Mouse (Mus musculus) limb, embryonic 10.5 days (tissue): ENCODE data around the gene Asxl2. TPM values are rescaled to one million over a fixed set of nuclear protein-coding genes. Genes with fewer than 3 reads are reported as not detected.
"Not testable (repeated sequence)": the region's sequence is repeated elsewhere in the genome, so short reads cannot be mapped to it uniquely, and the experiment has no call there.

Source experiments
- DNase-seq: peaks from one replicate; pipeline ENCODE4 v3.0.0-alpha.2; 2017; ENCODE audit warnings: low spot score
- H3K27ac ChIP-seq: fragments of 300-500 bp; sonication (generic); 2 replicates; pipeline ENCODE4 v1.5.1; 2016; ENCODE audit warnings: mild to moderate bottlenecking
- H3K27me3 ChIP-seq: fragments of 300-500 bp; sonication (generic); 2 replicates; pipeline ENCODE4 v1.6.1; 2016; ENCODE audit warnings: low read depth, mild to moderate bottlenecking; ENCODE audit not compliant: poor library complexity, severe bottlenecking
- H3K36me3 ChIP-seq: fragments of 300-500 bp; sonication (generic); 2 replicates; pipeline ENCODE4 v1.6.1; 2016; ENCODE audit warnings: mild to moderate bottlenecking, moderate library complexity
- H3K4me1 ChIP-seq: fragments of 300-500 bp; sonication (generic); 2 replicates; pipeline ENCODE4 v1.6.1; 2016
- H3K4me3 ChIP-seq: fragments of 300-500 bp; sonication (generic); 2 replicates; pipeline ENCODE4 v1.5.1; 2016; ENCODE audit warnings: mild to moderate bottlenecking, moderate library complexity
- H3K9me3 ChIP-seq: fragments of 300-500 bp; sonication (generic); replicated peaks from 2 replicates; pipeline ENCODE4 v1.6.1; 2016; ENCODE audit warnings: mild to moderate bottlenecking
- WGBS: fragments of 180-500 bp; shearing (Covaris S2); methylation state at CpG from one replicate; pipeline ENCODE4 v1.1.7; 2016; 5-methylcytosine and 5-hydroxymethylcytosine counted together
- polyA plus RNA-seq: library from polyadenylated mRNA; unstranded; fragments of >200 nt; fragmentation: Nextera tagmentation; extraction: Ambion mirVana; gene quantifications from 2 replicates; pipeline ENCODE4 v1.2.1, GENCODE M21; 2016

The Asxl2 gene
- polyA plus RNA-seq, 1 experiment from 2014 or later: 16.0 TPM

GRCm38 (mm10) chr12:3433736-3434135 is 7.1 kb downstream of the Asxl2 start:
- Histone ChIP-seq H3K4me1 (no peaks in the 10 kb centered on the region), H3K27ac (no peak overlapping the region), H3K9me3 (no peaks in the 10 kb centered on the region), H3K27me3 (no peaks in the 10 kb centered on the region), H3K36me3 (peaks cover 18% of the 10 kb centered on the region), H3K4me3 (no peak overlapping the region)
- DNase-seq: no peak
- WGBS: 69% methylated on average over 1 of the region's 1 CpGs

GRCm38 (mm10) chr12:3436446-3436845 is 9.8 kb downstream of the Asxl2 start:
- Histone ChIP-seq H3K4me1 (no peaks in the 10 kb centered on the region), H3K27ac (no peak overlapping the region), H3K27me3 (no peaks in the 10 kb centered on the region), H3K36me3 (peaks cover 17% of the 10 kb centered on the region), H3K9me3 (no peaks in the 10 kb centered on the region), H3K4me3 (no peak overlapping the region)
- WGBS: 96% methylated on average over 5 of the region's 5 CpGs
- DNase-seq: no peak

GRCm38 (mm10) chr12:3437815-3438214 is 11.2 kb downstream of the Asxl2 start:
- H3K36me3 ChIP-seq: peaks cover 13% of the 10 kb centered on the region
- H3K27me3 ChIP-seq: no peaks in the 10 kb centered on the region
- WGBS: 98% methylated on average over 1 of the region's 1 CpGs
- DNase-seq: no peak
- H3K9me3 ChIP-seq: no peaks in the 10 kb centered on the region
- H3K4me1 ChIP-seq: no peaks in the 10 kb centered on the region
- H3K4me3 ChIP-seq: no peak overlapping the region
- H3K27ac ChIP-seq: no peak overlapping the region

GRCm38 (mm10) chr12:3440916-3441315 is 14.3 kb downstream of the Asxl2 start:
- Histone ChIP-seq H3K9me3 (no peaks in the 10 kb centered on the region), H3K27ac (no peak overlapping the region), H3K36me3 (peaks cover 23% of the 10 kb centered on the region), H3K27me3 (no peaks in the 10 kb centered on the region), H3K4me3 (no peak overlapping the region), H3K4me1 (no peaks in the 10 kb centered on the region)
- DNase-seq: no peak
- 92% methylated on average over 2 of the region's 2 CpGs for WGBS

DNA sequence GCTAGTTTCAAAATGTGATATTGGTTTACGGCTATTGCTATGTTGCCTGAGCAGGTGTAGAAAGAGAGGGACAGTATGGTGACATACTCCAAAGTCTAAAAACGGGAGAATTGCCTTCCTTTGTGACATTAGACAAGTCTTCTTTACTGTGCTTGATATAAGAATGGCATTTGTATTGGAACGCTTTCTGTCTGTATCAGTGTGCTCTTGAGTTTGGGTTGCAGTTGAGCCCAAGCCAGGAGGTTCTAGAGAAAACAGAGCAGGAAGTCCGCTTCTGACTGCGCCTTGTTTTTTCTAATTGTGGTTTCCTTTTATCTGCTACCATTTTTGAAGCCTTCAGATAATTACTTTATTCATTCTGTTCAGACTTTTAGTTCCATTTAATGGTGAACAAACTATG is 14.7 kb downstream of the Asxl2 start:
- H3K27me3 ChIP-seq: no peaks in the 10 kb centered on the region
- no peaks in the 10 kb centered on the region for H3K4me1 ChIP-seq
- peaks cover 23% of the 10 kb centered on the region for H3K36me3 ChIP-seq
- no peaks in the 10 kb centered on the region for H3K9me3 ChIP-seq
- 92% methylated on average over 5 of the region's 5 CpGs for WGBS
- no peak overlapping the region for H3K4me3 ChIP-seq
- H3K27ac ChIP-seq: no peak overlapping the region
- DNase-seq: no peak

- Histone ChIP-seq H3K27me3 (no peaks in the 10 kb centered on the region), H3K4me1 (no peaks in the 10 kb centered on the region), H3K9me3 (no peaks in the 10 kb centered on the region), H3K36me3 (peaks cover 55% of the 10 kb centered on the region), H3K4me3 (no peak overlapping the region), H3K27ac (no peak overlapping the region)
- no peak for DNase-seq
- WGBS: 95% methylated on average over 3 of the region's 3 CpGs
Measured at GRCm38 (mm10) chr12:3453554-3453953, 26.9 kb downstream of the Asxl2 start.

DNA sequence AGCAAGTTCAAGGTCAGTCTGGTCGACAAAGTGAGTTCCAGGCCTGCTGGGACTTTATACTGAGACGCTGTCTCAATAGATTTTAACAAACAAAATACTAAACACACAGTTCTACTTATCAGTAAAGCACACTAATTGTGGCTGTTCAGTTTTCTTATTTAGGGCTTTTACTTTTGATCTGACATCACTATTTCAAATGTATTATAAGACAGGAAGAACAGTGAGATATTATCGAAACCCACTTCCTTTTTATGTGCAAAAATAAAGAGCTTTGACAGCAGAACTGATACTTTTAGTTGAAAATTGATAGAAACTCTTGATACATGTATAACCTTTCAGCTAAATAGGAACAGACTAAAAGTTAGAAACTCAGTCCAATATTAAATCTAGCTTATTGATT is 36.4 kb downstream of the Asxl2 start:
- Histone ChIP-seq H3K4me3 (no peak overlapping the region), H3K9me3 (no peaks in the 10 kb centered on the region), H3K36me3 (peaks cover 52% of the 10 kb centered on the region), H3K27me3 (no peaks in the 10 kb centered on the region), H3K27ac (no peak overlapping the region), H3K4me1 (no peaks in the 10 kb centered on the region)
- DNase-seq: no peak
- WGBS: 95% methylated on average over 3 of the region's 3 CpGs

GRCm38 (mm10) chr12:3499662-3500061 is 73.0 kb downstream of the Asxl2 start:
- H3K4me1 ChIP-seq: no peaks in the 10 kb centered on the region
- peaks cover 81% of the 10 kb centered on the region for H3K36me3 ChIP-seq
- no peak for DNase-seq
- H3K27me3 ChIP-seq: no peaks in the 10 kb centered on the region
- no peak overlapping the region for H3K27ac ChIP-seq
- 80% methylated on average over 4 of the region's 4 CpGs for WGBS
- H3K9me3 ChIP-seq: no peaks in the 10 kb centered on the region
- H3K4me3 ChIP-seq: no peak overlapping the region

- WGBS: 92% methylated on average over 6 of the region's 6 CpGs
- H3K9me3 ChIP-seq: no peaks in the 10 kb centered on the region
Measured at GRCm38 (mm10) chr12:3500071-3500470, 73.4 kb downstream of the Asxl2 start.

GRCm38 (mm10) chr12:3518665-3519297 is 92.1 kb downstream of the Asxl2 start:
- Histone ChIP-seq H3K36me3 (no peaks in the 10 kb centered on the region), H3K9me3 (no peaks in the 10 kb centered on the region), H3K4me3 (no peak overlapping the region), H3K27ac (no peak overlapping the region), H3K4me1 (no peaks in the 10 kb centered on the region), H3K27me3 (no peaks in the 10 kb centered on the region)
- no peak for DNase-seq
- WGBS: 77% methylated on average over 4 of the region's 4 CpGs

More at GRCm38 (mm10) chr12:3500071-3500470, 73.4 kb downstream of the Asxl2 start:
- peaks cover 77% of the 10 kb centered on the region for H3K36me3 ChIP-seq
- no peak overlapping the region for H3K27ac ChIP-seq
- no peak for DNase-seq
- no peaks in the 10 kb centered on the region for H3K4me1 ChIP-seq
- no peaks in the 10 kb centered on the region for H3K27me3 ChIP-seq
- H3K4me3 ChIP-seq: no peak overlapping the region

- H3K9me3 ChIP-seq, H3K36me3 ChIP-seq, H3K4me1 ChIP-seq, DNase-seq, H3K27ac ChIP-seq, H3K4me3 ChIP-seq, H3K27me3 ChIP-seq: not testable (repeated sequence)
- 93% methylated on average over 8 of the region's 8 CpGs for WGBS
Measured at GRCm38 (mm10) chr12:3521806-3522205, 95.1 kb downstream of the Asxl2 start.

- H3K27ac ChIP-seq: no peak overlapping the region
Measured at GRCm38 (mm10) chr12:3525536-3525935, 98.9 kb downstream of the Asxl2 start.

DNA sequence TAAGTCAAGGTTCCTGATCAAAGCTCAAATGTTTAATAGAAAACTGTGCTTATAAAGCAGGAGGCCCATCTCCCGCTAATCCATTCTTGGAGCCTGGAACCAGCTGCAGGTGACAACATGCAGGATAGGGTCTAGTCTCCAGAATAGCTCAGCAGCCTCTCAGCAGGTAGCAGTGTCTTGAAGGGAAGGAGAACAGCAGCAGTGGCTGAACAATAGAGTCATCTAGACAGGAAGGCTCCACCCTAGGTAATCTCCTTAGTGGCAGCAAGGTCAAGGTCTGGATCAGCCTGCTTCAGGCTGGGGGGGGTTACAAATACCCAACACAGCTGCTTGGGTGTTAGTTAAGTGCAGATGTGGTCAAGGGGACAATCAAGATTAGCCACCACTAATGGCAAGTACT is 108.8 kb downstream of the Asxl2 start:
- H3K27ac ChIP-seq, H3K4me1 ChIP-seq, H3K36me3 ChIP-seq, H3K4me3 ChIP-seq, H3K9me3 ChIP-seq, DNase-seq, H3K27me3 ChIP-seq: not testable (repeated sequence)
- WGBS: 88% methylated on average over 1 of the region's 1 CpGs

More at GRCm38 (mm10) chr12:3525536-3525935, 98.9 kb downstream of the Asxl2 start:
- no peaks in the 10 kb centered on the region for H3K9me3 ChIP-seq
- DNase-seq: no peak
- H3K4me1 ChIP-seq: no peaks in the 10 kb centered on the region
- 94% methylated on average over 5 of the region's 5 CpGs for WGBS
- no peaks in the 10 kb centered on the region for H3K36me3 ChIP-seq
- no peaks in the 10 kb centered on the region for H3K27me3 ChIP-seq
- no peak overlapping the region for H3K4me3 ChIP-seq

- WGBS: 75% methylated on average over 3 of the region's 3 CpGs
- Histone ChIP-seq H3K9me3 (no peaks in the 10 kb centered on the region), H3K4me1 (no peaks in the 10 kb centered on the region), H3K36me3 (no peaks in the 10 kb centered on the region), H3K27me3 (no peaks in the 10 kb centered on the region), H3K4me3 (no peak overlapping the region), H3K27ac (no peak overlapping the region)
- DNase-seq: no peak
Measured at GRCm38 (mm10) chr12:3537616-3538015, 111.0 kb downstream of the Asxl2 start.
